Mouse (Mus musculus): ENCODE measurements around the gene Fhl3. TPM values are rescaled to one million over a fixed set of nuclear protein-coding genes. Genes with fewer than 3 reads are reported as not detected.

Gene Fhl3
- polyA plus RNA-seq, 1 experiment from 2014 or later: 1.6 TPM

DNA sequence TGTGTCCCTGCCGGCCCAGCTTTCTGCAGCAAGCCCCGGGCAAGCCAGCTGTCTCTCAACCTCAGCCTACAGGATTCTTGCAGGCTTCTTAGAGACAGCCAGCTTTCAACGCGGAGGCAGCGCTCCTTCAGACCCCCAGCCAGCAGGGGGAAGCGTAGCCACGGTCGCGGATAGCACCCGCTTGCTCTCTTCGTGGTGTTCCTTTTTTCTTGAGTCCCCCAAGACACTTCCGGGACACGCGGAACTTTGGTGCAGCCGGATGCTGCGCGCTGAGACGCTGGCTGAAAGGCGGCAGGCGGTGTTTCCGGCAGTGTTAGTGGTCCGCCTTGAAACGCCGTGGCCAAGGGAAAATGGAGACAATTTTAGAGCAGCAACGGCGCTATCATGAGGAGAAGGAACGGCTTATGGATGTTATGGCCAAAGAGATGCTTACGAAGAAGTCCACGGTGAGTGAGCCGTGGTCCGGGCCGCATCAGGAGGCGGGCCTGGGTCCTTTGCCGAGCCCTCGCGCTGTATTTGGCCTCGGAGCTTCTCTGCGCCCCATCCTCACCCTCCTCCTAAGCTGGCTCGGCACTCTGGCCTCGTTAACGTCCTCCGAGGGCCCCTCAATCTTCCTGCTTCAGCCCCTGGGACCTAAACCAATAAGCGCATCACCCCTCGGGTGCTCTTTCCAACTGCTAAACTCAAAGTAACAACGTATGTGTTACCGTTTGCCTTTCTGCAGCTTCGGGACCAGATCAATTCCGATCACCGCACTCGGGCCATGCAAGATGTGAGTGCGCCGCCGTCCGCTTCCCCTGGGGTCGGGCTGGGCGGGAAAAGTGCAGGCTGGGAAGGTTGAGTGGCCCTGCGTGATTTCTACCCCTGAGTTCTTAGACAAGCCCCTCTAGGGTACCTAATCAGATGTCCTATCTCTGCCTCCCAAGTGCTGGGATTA is 14.3 kb downstream of the Fhl3 start, which contains the start of gene Sf3a3:
TSS of gene Sf3a3 (plus strand) at position 232 of the 937 bp plus-strand sequence.
- Histone ChIP-seq H3K4me1 (peaks cover 25% of the 10 kb centered on the region), H3K27me3 (replicated peaks) (peaks cover 5% of the 10 kb centered on the region), H3K4me2 (peak within 1 kb of the TSS; percentile 94), H3K9ac (peak within 1 kb of the TSS; percentile 78), H3K4me3 (peak within 1 kb of the TSS; percentile 78), H3K36me3 (replicated peaks) (peaks cover 30% of the 10 kb centered on the region), H3K27ac (peak within 1 kb of the TSS; percentile 69), H3K9me3 (no peaks in the 10 kb centered on the region)
- under 1% methylated on average over 57 of the region's 57 CpGs for WGBS
- ATAC-seq (replicated peaks): peak; percentile 95

DNA sequence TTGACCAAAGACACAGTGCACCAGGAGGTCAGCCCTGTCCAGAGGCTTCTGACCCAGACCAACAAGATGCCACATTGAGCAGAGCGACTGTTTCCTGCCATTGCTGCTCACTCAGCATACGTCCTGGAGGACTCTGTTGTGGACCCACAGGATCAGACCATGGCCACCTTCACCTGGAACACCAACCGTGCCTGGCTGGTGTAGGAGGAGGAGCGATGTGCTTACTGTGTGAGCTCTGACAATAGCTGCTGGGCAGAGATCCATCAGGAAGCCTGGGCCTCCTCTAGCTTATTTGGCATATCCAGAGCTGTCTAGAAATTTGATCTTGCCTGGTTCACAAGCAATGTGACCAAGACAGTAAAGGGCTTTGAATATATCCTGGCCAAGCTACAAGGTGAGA is 18.6 kb downstream of the Fhl3 start:
- ATAC-seq (replicated peaks): no peak
- no peaks in the 10 kb centered on the region for H3K9me3 ChIP-seq
- WGBS: 95% methylated on average over 4 of the region's 4 CpGs
- H3K4me3 ChIP-seq: no peak overlapping the region
- no peaks in the 10 kb centered on the region for H3K27me3 ChIP-seq (replicated peaks)
- H3K4me2 ChIP-seq: no peak overlapping the region
- peaks cover 65% of the 10 kb centered on the region for H3K36me3 ChIP-seq (replicated peaks)
- no peak overlapping the region for H3K9ac ChIP-seq
- peaks cover 19% of the 10 kb centered on the region for H3K4me1 ChIP-seq
- H3K27ac ChIP-seq: no peak overlapping the region

DNA sequence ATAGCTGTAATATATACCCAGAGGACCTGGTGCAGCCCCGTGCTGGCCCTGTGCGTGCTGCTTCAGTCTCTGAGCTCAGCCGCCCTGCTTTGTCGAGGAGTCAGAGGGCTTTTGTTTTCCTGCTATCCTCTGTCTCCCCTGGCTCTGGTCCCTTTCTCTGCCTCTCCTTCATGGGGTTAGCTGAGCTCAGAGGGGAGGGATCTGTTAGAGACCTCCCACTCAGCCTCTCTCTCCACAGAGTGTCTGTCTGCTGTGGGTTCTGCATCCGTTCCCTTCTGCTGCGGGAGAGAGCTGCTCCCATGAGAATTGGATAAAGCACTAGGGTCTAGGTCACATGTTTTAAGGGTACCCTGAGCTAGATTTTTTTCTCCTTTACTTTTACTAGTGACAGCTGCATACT is 25.6 kb downstream of the Fhl3 start:
- no peak overlapping the region for H3K4me2 ChIP-seq
- no peaks in the 10 kb centered on the region for H3K9me3 ChIP-seq
- H3K9ac ChIP-seq: no peak overlapping the region
- H3K4me1 ChIP-seq: no peaks in the 10 kb centered on the region
- no peaks in the 10 kb centered on the region for H3K27me3 ChIP-seq (replicated peaks)
- 89% methylated on average over 6 of the region's 6 CpGs for WGBS
- H3K4me3 ChIP-seq: no peak overlapping the region
- no peak for ATAC-seq (replicated peaks)
- H3K27ac ChIP-seq: no peak overlapping the region
- H3K36me3 ChIP-seq (replicated peaks): peaks cover 87% of the 10 kb centered on the region

DNA sequence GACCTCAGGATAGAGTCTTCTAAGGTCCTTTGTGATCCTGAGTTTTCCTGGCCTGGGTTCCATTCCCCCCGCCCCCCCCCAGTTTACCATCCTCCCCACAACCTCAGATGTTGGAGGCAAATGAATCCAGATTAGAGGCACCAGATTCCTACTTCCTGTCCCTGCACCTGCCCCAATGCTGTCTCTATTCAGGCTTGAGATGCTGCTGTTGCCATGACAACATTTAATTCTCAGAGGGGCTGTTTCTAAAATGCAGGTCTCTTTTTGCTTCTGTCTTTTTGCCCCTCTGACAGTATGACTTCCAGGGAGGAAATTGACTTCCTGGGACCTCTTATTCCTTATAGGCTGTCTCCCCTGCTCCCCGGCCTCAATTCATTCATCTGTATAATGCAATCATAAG is 36.5 kb downstream of the Fhl3 start:
- H3K27me3 ChIP-seq (replicated peaks): no peaks in the 10 kb centered on the region
- H3K9ac ChIP-seq: no peak overlapping the region
- WGBS: 64% methylated on average over 2 of the region's 2 CpGs
- ATAC-seq (replicated peaks): no peak
- no peak overlapping the region for H3K4me2 ChIP-seq
- H3K9me3 ChIP-seq: no peaks in the 10 kb centered on the region
- peaks cover 18% of the 10 kb centered on the region; the same call in 1 of the 2 replicates for H3K4me1 ChIP-seq
- H3K36me3 ChIP-seq (replicated peaks): peaks cover 9% of the 10 kb centered on the region
- no peak overlapping the region for H3K4me3 ChIP-seq
- no peak overlapping the region for H3K27ac ChIP-seq

DNA sequence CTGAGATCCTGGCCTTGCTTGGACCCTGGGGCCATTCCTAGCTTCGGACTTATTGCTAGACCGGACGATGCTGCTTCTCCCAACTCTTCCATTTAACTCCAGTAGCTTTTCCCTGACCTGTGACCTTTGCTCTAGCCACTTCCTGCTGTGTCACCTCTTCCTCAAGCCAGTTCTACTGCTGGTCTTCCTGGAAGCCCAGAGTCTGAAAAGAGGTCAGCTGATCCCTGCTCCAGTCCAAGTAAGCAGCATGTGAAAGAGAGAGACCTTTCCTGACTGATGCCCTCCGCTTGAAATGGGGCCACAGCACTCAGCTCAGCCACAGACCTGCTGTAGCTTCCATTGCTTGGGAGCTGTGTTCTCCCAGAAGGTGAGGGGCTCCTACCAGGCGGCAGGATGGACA is 37.0 kb downstream of the Fhl3 start:
- no peak for ATAC-seq (replicated peaks)
- Histone ChIP-seq H3K36me3 (replicated peaks) (peaks cover 8% of the 10 kb centered on the region; the same call in 1 of the 2 replicates), H3K4me1 (peaks cover 23% of the 10 kb centered on the region), H3K9me3 (no peaks in the 10 kb centered on the region), H3K4me2 (no peak overlapping the region), H3K27me3 (replicated peaks) (no peaks in the 10 kb centered on the region), H3K9ac (no peak overlapping the region), H3K27ac (no peak overlapping the region), H3K4me3 (no peak overlapping the region)
- 69% methylated on average over 5 of the region's 5 CpGs for WGBS

DNA sequence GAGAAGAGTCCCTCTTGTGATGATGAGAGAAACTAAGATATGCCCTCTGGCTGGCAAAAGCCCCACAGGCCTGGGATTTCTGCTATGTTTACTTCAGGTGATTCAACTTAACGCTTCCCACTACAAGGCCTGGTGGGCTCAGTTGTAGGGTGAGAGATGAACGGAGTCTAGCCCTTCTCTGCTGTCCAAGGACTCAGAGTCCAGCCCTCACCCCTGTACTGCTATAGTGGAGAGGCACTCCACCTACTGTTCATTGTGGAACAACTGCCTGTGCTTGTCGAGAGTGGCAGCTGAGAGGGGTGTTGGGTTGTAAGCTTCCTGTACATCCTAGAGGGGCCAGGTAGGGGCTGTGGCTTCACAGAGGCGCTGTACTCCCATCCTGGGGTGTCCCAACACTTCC is 37.5 kb downstream of the Fhl3 start:
- 56% methylated on average over 4 of the region's 4 CpGs for WGBS
- Histone ChIP-seq H3K4me1 (peaks cover 27% of the 10 kb centered on the region), H3K27me3 (replicated peaks) (no peaks in the 10 kb centered on the region), H3K27ac (no peak overlapping the region), H3K36me3 (replicated peaks) (peaks cover 7% of the 10 kb centered on the region; the same call in 1 of the 2 replicates), H3K4me2 (no peak overlapping the region), H3K9ac (no peak overlapping the region), H3K9me3 (no peaks in the 10 kb centered on the region), H3K4me3 (no peak overlapping the region)
- ATAC-seq (replicated peaks): no peak

DNA sequence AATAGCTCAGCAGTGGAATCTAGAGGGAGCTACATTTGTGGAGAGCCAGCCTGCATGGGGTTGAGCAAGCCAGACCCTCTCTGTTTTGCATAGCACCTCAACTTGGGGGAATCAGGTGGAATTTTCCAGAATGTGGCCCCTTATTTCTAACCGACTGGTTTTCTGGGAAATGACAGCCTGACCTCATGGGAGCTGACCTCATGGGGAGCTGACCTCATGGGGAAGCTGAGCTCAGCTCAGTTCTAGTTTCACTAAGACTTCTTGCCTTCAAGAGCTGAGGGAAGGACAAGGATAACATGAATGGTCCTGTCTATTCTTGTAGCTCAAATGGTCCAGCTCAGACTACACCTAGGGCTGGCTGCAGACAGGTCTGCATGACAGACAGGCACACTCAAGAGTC is 38.3 kb downstream of the Fhl3 start:
- Histone ChIP-seq H3K9me3 (no peaks in the 10 kb centered on the region), H3K4me1 (peaks cover 27% of the 10 kb centered on the region), H3K4me2 (no peak overlapping the region), H3K9ac (no peak overlapping the region), H3K27ac (no peak overlapping the region), H3K36me3 (replicated peaks) (no peaks in the 10 kb centered on the region), H3K27me3 (replicated peaks) (no peaks in the 10 kb centered on the region), H3K4me3 (no peak overlapping the region)
- 52% methylated on average over 1 of the region's 1 CpGs for WGBS
- ATAC-seq (replicated peaks): no peak

DNA sequence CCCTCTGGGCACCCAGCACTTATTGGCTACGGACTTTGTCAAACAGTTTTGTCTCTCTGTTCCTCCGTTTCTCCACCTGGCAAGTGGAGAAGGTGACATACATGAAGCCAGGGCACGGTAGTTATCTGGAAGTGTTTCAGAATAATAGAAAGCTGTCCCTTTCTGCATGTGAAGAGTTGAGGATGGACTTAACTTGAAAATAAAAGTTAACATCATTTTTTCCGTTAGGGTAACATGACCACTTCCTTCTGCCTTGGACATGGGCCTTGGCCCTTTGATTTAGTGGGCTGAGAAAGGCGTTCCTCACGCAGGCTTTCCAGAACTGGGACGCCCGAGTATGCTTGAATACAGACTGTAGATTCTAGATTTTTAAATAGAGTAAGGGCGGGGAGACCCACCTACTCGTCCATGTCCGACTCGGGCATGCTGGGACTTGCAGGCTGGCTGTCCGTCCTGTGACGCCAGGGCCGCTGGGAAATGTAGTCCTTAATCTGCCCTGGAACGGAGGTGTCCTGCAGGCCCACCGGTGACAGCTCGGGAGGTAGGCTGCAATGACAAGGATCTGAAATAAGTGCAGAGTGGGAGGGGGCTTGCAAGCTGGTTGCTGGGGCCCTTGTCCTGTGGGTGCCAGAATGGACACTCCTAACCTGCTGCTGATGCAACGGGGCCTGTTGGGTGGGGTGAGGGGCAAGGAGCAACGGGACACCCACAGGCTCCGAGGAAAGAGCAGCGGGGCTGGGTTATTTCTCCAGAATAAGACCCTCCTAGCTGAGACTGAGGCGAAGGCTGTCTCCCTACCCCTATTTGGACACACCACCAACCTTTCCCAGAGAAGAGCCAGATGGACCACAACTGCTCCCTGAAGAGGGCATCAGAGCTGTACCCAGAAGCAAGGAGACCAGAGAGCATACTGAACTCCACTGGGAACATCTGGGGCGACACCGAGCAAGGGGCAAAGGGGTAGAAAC is 41.2 kb downstream of the Fhl3 start, which contains the start of gene Inpp5b:
TSS of gene Inpp5b (plus strand) at position 475 of the 968 bp plus-strand sequence.
- Histone ChIP-seq H3K4me3 (peak within 1 kb of the TSS; percentile 46), H3K27me3 (replicated peaks) (no peaks in the 10 kb centered on the region), H3K36me3 (replicated peaks) (no peaks in the 10 kb centered on the region; the same call in 1 of the 2 replicates), H3K4me2 (peak within 1 kb of the TSS; percentile 56), H3K9me3 (no peaks in the 10 kb centered on the region), H3K4me1 (peaks cover 21% of the 10 kb centered on the region), H3K27ac (peak within 1 kb of the TSS; percentile 48; the same call in 1 of the 2 replicates), H3K9ac (peak within 1 kb of the TSS; percentile 52)
- WGBS: 18% methylated on average over 25 of the region's 25 CpGs
- peak; percentile 93 for ATAC-seq (replicated peaks)

DNA sequence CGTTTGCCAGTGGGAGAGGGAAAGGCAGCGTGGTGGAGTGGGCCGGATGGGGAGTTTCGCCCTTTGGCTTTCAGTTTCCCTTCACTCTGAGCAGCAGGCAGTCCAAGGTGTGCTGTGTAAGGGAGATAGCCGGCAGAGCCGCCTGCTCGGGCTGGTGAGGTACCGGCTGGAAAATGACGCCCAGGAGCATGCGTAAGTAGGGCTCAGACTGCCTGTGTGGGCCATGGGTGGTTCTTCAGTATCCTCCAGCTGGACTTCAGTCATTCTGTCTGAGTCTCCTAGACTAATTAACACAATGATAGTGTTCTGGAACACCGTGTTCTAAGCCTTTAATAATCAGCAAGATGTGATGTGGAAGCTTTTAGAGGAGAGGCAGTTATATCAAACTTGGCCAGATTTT is 42.3 kb downstream of the Fhl3 start:
- WGBS: 91% methylated on average over 11 of the region's 11 CpGs

DNA sequence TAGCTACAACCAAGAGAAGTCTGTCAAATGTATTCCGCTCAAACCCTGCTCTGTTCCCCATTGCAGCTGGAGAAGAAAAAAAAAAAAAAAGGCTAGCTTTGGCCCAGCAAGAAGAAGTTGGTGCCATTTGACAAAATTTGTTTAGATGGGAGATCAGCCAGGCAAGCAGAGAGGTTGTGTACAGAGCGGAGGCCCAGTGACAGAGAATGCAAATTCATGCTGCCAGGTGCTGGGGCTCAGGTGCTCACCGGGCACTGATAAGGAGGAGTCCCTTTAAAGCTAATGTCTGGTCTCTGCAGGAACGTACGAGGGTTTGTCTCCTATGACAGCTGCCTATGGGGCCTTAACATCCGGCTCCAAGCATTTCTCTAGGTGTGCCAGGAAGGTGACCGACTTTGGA is 46.1 kb downstream of the Fhl3 start:
- Histone ChIP-seq H3K9me3 (no peaks in the 10 kb centered on the region), H3K27me3 (replicated peaks) (no peaks in the 10 kb centered on the region), H3K27ac (no peak overlapping the region), H3K4me1 (peaks cover 14% of the 10 kb centered on the region), H3K9ac (no peak overlapping the region), H3K36me3 (replicated peaks) (peaks cover 3% of the 10 kb centered on the region; the same call in 1 of the 2 replicates), H3K4me3 (no peak overlapping the region), H3K4me2 (no peak overlapping the region)
- 76% methylated on average over 7 of the region's 7 CpGs for WGBS
- ATAC-seq (replicated peaks): no peak

More for the DNA sequence above, 42.3 kb downstream of the Fhl3 start:
- H3K9ac ChIP-seq: no peak overlapping the region
- no peaks in the 10 kb centered on the region for H3K27me3 ChIP-seq (replicated peaks)
- no peak for ATAC-seq (replicated peaks)
- no peak overlapping the region for H3K4me3 ChIP-seq
- no peak overlapping the region for H3K27ac ChIP-seq
- peaks cover 3% of the 10 kb centered on the region; the same call in 1 of the 2 replicates for H3K36me3 ChIP-seq (replicated peaks)
- no peak overlapping the region; the same call in 1 of the 2 replicates for H3K4me2 ChIP-seq
- no peaks in the 10 kb centered on the region for H3K9me3 ChIP-seq
- H3K4me1 ChIP-seq: peaks cover 13% of the 10 kb centered on the region

DNA sequence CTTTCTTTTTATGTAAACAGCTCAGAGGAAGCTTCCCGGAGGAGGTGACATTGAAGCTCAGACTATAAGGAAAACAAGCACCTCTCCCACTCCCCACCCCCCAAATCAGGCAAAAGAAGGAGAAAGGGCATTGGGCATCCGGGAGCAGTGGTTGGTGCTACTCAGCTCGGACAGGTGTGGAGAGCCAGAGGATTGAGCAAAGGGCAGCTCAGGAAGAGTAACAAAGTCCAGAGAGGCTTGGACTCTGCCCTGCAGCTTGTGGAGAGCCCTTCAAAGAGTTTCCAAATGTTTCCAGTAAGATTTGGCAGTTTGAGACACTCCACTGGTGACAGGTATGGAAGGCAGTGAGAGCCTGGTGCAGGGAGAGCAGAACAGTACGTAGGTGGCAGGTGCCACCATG is 47.4 kb downstream of the Fhl3 start:
- no peaks in the 10 kb centered on the region for H3K27me3 ChIP-seq (replicated peaks)
- peaks cover 3% of the 10 kb centered on the region; the same call in 1 of the 2 replicates for H3K36me3 ChIP-seq (replicated peaks)
- H3K27ac ChIP-seq: no peak overlapping the region
- H3K4me3 ChIP-seq: no peak overlapping the region
- WGBS: 56% methylated on average over 4 of the region's 4 CpGs
- no peak overlapping the region for H3K9ac ChIP-seq
- peaks cover 16% of the 10 kb centered on the region for H3K4me1 ChIP-seq
- no peaks in the 10 kb centered on the region for H3K9me3 ChIP-seq
- H3K4me2 ChIP-seq: no peak overlapping the region
- ATAC-seq (replicated peaks): no peak
